Mouse (Mus musculus) hindbrain, embryonic 15.5 days (tissue): ENCODE measurements around the gene Dlk1. TPM values are rescaled to one million over a fixed set of nuclear protein-coding genes. Genes with fewer than 3 reads are reported as not detected.

Experiments used
- ATAC-seq: fragments of 200-750 bp; cut with Nextera tagmentation; 2 replicates; pipeline ENCODE4 v1.8.0; 2017; ENCODE audit warnings: low read depth, moderate number of reproducible peaks, moderate TSS enrichment; ENCODE audit not compliant: low FRiP score
- H3K27ac ChIP-seq: fragments of 300-500 bp; sonication (generic); replicated peaks from 2 replicates; pipeline ENCODE4 v1.5.1; 2015; ENCODE audit warnings: mild to moderate bottlenecking, inconsistent platforms
- H3K27me3 ChIP-seq: fragments of 300-500 bp; sonication (generic); 2 replicates; pipeline ENCODE4 v1.6.1; 2015; ENCODE audit warnings: control low read depth, inconsistent platforms
- H3K36me3 ChIP-seq: fragments of 300-500 bp; sonication (generic); 2 replicates; pipeline ENCODE4 v1.6.1; 2015; ENCODE audit warnings: control low read depth, inconsistent platforms
- H3K4me1 ChIP-seq: fragments of 300-500 bp; sonication (generic); replicated peaks from 2 replicates; pipeline ENCODE4 v1.6.1; 2015; ENCODE audit warnings: control low read depth, inconsistent platforms
- H3K4me2 ChIP-seq: fragments of 300-500 bp; sonication (generic); 2 replicates; pipeline ENCODE4 v1.6.1; 2015; ENCODE audit warnings: moderate library complexity, mild to moderate bottlenecking, inconsistent platforms
- H3K4me3 ChIP-seq: fragments of 300-500 bp; sonication (generic); 2 replicates; pipeline ENCODE4 v1.5.1; 2015; ENCODE audit warnings: mild to moderate bottlenecking, inconsistent platforms
- H3K9ac ChIP-seq: fragments of 300-500 bp; sonication (generic); 2 replicates; pipeline ENCODE4 v1.6.1; 2015; ENCODE audit warnings: inconsistent platforms
- H3K9me3 ChIP-seq: fragments of 300-500 bp; sonication (generic); 2 replicates; pipeline ENCODE4 v1.6.1; 2016; ENCODE audit warnings: control low read depth, inconsistent platforms
- WGBS: fragments of 180-500 bp; shearing (Covaris S2); methylation state at CpG from one replicate; pipeline ENCODE4 v1.1.7; 2015; 5-methylcytosine and 5-hydroxymethylcytosine counted together
- polyA plus RNA-seq: library from polyadenylated mRNA; unstranded; fragments of >200 nt; fragmentation: Nextera tagmentation; extraction: Ambion mirVana; gene quantifications from 2 replicates; pipeline ENCODE4 v1.2.1, GENCODE M21; 2015

The Dlk1 gene
- polyA plus RNA-seq, 1 experiment from 2014 or later, result 56.8 TPM

DNA sequence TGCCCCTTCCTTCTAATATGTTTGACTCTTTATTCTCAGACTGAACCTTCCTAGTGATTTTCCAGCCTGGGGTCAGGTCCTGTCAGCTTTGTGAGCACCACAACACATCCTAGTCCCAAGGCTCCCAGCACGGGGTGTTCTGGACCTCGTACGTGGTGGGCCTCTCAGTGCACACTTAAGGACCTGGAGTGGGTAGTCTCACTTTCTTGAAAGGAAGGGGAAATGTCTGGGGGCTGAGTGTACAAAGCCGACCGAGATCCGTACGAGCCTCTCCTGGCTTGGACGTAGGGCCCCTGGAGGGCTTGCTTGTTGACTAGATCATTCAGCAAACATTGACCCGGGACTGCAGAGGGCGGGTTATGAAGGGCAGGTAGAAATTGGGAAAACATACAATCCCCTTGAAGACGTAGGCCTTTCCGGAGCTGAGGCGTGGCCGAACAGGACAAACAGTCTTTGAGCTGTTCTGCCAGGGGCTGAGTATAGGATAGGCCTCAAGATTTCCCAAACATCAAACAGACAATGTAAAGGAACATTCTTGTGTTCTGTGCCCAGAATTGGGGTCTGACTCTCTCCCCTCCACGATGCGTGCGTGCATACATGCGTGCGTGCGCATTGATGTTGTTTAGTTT lies 42.5 kb downstream of the Dlk1 start:
- H3K4me3 ChIP-seq, result no peak overlapping the region
- 84% methylated on average over 20 of the region's 20 CpGs for WGBS
- no peaks in the 10 kb centered on the region for H3K36me3 ChIP-seq
- no peaks in the 10 kb centered on the region for H3K27me3 ChIP-seq
- no peak overlapping the region for H3K4me2 ChIP-seq
- no peak overlapping the region for H3K9ac ChIP-seq
- no peak overlapping the region for H3K27ac ChIP-seq
- ATAC-seq, result no peak
- H3K9me3 ChIP-seq, result no peaks in the 10 kb centered on the region
- H3K4me1 ChIP-seq, result no peaks in the 10 kb centered on the region

- no peak overlapping the region for H3K9ac ChIP-seq
- no peaks in the 10 kb centered on the region for H3K36me3 ChIP-seq
- 74% methylated on average over 6 of the region's 6 CpGs for WGBS
- ATAC-seq, result no peak
- no peaks in the 10 kb centered on the region for H3K4me1 ChIP-seq
- H3K4me2 ChIP-seq, result no peak overlapping the region
- H3K27ac ChIP-seq, result no peak overlapping the region
- no peaks in the 10 kb centered on the region for H3K9me3 ChIP-seq
- H3K4me3 ChIP-seq, result no peak overlapping the region
- no peaks in the 10 kb centered on the region for H3K27me3 ChIP-seq
Observed at GRCm38 (mm10) chr12:109496397-109496796, 43.8 kb downstream of the Dlk1 start.

GRCm38 (mm10) chr12:109500992-109501391 lies 48.4 kb downstream of the Dlk1 start:
- Histone ChIP-seq H3K9me3 (no peaks in the 10 kb centered on the region), H3K4me2 (no peak overlapping the region), H3K4me3 (no peak overlapping the region), H3K9ac (no peak overlapping the region), H3K36me3 (no peaks in the 10 kb centered on the region), H3K27ac (no peak overlapping the region), H3K27me3 (no peaks in the 10 kb centered on the region), H3K4me1 (no peaks in the 10 kb centered on the region)
- no peak for ATAC-seq
- 60% methylated on average over 4 of the region's 4 CpGs for WGBS

GRCm38 (mm10) chr12:109502360-109503040 lies 49.9 kb downstream of the Dlk1 start:
- ATAC-seq, result no peak
- H3K9me3 ChIP-seq, result no peaks in the 10 kb centered on the region
- H3K4me3 ChIP-seq, result no peak overlapping the region
- no peaks in the 10 kb centered on the region for H3K27me3 ChIP-seq
- H3K27ac ChIP-seq, result no peak overlapping the region
- H3K36me3 ChIP-seq, result no peaks in the 10 kb centered on the region
- no peak overlapping the region for H3K4me2 ChIP-seq
- 89% methylated on average over 6 of the region's 6 CpGs for WGBS
- H3K9ac ChIP-seq, result no peak overlapping the region
- H3K4me1 ChIP-seq, result no peaks in the 10 kb centered on the region

GRCm38 (mm10) chr12:109507693-109508092 lies 55.1 kb downstream of the Dlk1 start:
- no peak for ATAC-seq
- no peak overlapping the region for H3K27ac ChIP-seq
- no peaks in the 10 kb centered on the region for H3K27me3 ChIP-seq

GRCm38 (mm10) chr12:109508495-109509454 lies 56.2 kb downstream of the Dlk1 start:
- H3K36me3 ChIP-seq, result no peaks in the 10 kb centered on the region
- H3K4me1 ChIP-seq, result peaks cover 25% of the 10 kb centered on the region
- no peaks in the 10 kb centered on the region for H3K27me3 ChIP-seq
- no peak overlapping the region for H3K4me2 ChIP-seq
- no peak overlapping the region for H3K4me3 ChIP-seq
- H3K27ac ChIP-seq, result no peak overlapping the region
- 31% methylated on average over 20 of the region's 20 CpGs for WGBS
- H3K9me3 ChIP-seq, result no peaks in the 10 kb centered on the region
- 0 out of 2 replicates have a peak, but pooled peaks have one; percentile 17 for ATAC-seq
- no peak overlapping the region for H3K9ac ChIP-seq

More at GRCm38 (mm10) chr12:109507693-109508092, 55.1 kb downstream of the Dlk1 start:
- WGBS, result 87% methylated on average over 11 of the region's 11 CpGs
- Histone ChIP-seq H3K9me3 (no peaks in the 10 kb centered on the region), H3K4me3 (no peak overlapping the region), H3K4me2 (no peak overlapping the region), H3K4me1 (peaks cover 25% of the 10 kb centered on the region), H3K36me3 (no peaks in the 10 kb centered on the region), H3K9ac (no peak overlapping the region)

- ATAC-seq, result peak; percentile 44; the same call in 1 of the 2 replicates
- Histone ChIP-seq H3K9me3 (no peaks in the 10 kb centered on the region), H3K27me3 (no peaks in the 10 kb centered on the region), H3K36me3 (no peaks in the 10 kb centered on the region), H3K4me3 (no peak overlapping the region), H3K4me2 (no peak overlapping the region), H3K9ac (no peak overlapping the region), H3K27ac (no peak overlapping the region), H3K4me1 (peaks cover 25% of the 10 kb centered on the region)
- WGBS, result 21% methylated on average over 9 of the region's 9 CpGs
Observed at GRCm38 (mm10) chr12:109509531-109510137, 57.0 kb downstream of the Dlk1 start.

GRCm38 (mm10) chr12:109510247-109510646 lies 57.6 kb downstream of the Dlk1 start:
- no peaks in the 10 kb centered on the region for H3K27me3 ChIP-seq
- no peak overlapping the region for H3K4me2 ChIP-seq
- 83% methylated on average over 8 of the region's 8 CpGs for WGBS
- no peak overlapping the region for H3K9ac ChIP-seq
- no peak overlapping the region for H3K27ac ChIP-seq
- no peak overlapping the region for H3K4me3 ChIP-seq
- ATAC-seq, result 0 out of 2 replicates have a peak, but pooled peaks have one; percentile 7
- H3K4me1 ChIP-seq, result peaks cover 25% of the 10 kb centered on the region
- no peaks in the 10 kb centered on the region for H3K36me3 ChIP-seq
- no peaks in the 10 kb centered on the region for H3K9me3 ChIP-seq

DNA sequence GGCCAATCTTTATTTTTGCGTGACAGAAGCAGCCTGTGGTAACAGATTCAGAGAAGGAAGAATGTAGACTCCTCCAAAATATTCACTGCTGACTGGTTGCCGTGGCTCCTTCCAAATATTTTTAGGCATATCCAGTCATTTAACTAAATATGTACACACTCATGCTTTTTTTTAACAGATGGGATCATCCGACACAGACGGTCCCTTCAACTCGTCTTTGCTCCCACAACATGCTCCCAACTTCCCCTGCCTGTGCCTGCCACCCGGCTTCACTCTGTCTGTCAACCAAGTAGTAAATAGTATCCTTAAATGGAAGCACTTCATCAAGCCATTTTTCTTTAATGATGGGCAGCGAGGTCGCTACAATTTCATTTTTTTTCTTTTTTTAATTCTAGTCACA lies 58.8 kb downstream of the Dlk1 start:
- no peak for ATAC-seq
- 82% methylated on average over 8 of the region's 8 CpGs for WGBS
- Histone ChIP-seq H3K4me2 (no peak overlapping the region), H3K4me3 (no peak overlapping the region), H3K9ac (no peak overlapping the region), H3K36me3 (no peaks in the 10 kb centered on the region), H3K4me1 (peaks cover 25% of the 10 kb centered on the region), H3K27ac (no peak overlapping the region), H3K9me3 (no peaks in the 10 kb centered on the region), H3K27me3 (no peaks in the 10 kb centered on the region)

GRCm38 (mm10) chr12:109512151-109512907 lies 59.7 kb downstream of the Dlk1 start:
- 29% methylated on average over 13 of the region's 13 CpGs for WGBS
- Histone ChIP-seq H3K36me3 (no peaks in the 10 kb centered on the region), H3K27ac (no peak overlapping the region), H3K4me1 (peaks cover 25% of the 10 kb centered on the region), H3K9ac (no peak overlapping the region), H3K9me3 (no peaks in the 10 kb centered on the region), H3K4me2 (no peak overlapping the region), H3K27me3 (no peaks in the 10 kb centered on the region), H3K4me3 (no peak overlapping the region)
- no peak for ATAC-seq
